Mouse (Mus musculus) urinary bladder, adult 2 months (tissue): ENCODE data around the gene Tbc1d17. TPM values are rescaled to one million over a fixed set of nuclear protein-coding genes. Genes with fewer than 3 reads are reported as not detected.
A peak's percentile ranks its signal among the peaks of the same experiment; 100 is the strongest.
"Not testable (repeated sequence)": the region's sequence is repeated elsewhere in the genome, so short reads cannot be mapped to it uniquely, and the experiment has no call there.

Experiments used
- DNase-seq: peaks from one replicate; pipeline ENCODE4 v3.0.0; 2022; ENCODE audit warnings: low spot score
- polyA plus RNA-seq: library from polyadenylated mRNA; depleted of rRNA; stranded (reverse); fragments of >200 nt; gene quantifications from 2 replicates; pipeline ENCODE4 v1.2.3, GENCODE M21; 2012; rRNA removed

Gene Tbc1d17
- 67.3 and 68.9 TPM in 2 replicates for polyA plus RNA-seq

DNA sequence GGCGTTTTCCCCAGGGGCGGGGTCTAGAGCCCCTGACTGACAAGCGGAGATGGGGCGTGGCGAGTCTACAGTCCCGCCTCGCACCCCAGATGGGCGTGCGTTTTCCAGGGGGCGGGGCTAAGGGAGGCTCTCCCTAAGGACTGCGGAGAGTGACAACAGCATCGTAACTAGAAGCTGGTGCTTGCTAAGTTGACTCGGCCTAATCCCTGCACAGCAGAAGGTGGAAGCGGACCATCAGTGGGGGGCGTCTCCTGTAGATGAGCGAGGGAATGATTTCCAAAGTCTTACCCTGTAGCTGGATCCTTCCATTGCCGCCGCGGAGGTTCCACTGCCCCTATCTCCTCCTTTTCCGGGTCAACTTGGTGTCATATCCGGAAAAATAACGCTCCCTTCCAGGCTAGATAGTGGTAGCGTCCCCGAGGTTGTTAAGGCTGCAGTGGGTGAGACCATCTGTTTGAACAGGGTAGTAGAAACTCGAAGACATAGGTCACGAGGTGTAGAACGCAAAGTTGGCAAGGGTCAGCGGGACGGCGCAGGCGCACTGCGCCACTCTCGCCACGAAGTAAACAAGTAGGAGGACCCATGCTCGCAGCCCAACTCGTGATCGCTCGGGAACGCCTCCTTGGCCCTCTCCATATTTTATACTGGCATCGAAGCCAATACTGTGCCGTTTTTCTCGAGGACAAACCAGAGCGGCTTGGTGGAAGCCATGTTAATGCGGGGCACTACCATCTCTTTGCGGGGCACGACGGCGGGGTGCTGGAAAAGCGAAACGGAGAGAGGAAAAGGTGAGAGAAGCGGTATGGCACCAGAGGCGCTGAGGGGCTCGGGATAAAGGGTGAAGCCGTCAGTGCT is at the start of gene Tbc1d17, which contains the start of gene Akt1s1:
Gene Tbc1d17, minus strand, starts transcription at position 519 of the 855 bp plus-strand sequence.
Gene Akt1s1, plus strand, starts transcription at position 431 of the 855 bp plus-strand sequence.
- DNase-seq, result peak; percentile 91

- no peak for DNase-seq
Observed at GRCm38 (mm10) chr7:44898607-44899006, 49.7 kb upstream of the Tbc1d17 start.

DNA sequence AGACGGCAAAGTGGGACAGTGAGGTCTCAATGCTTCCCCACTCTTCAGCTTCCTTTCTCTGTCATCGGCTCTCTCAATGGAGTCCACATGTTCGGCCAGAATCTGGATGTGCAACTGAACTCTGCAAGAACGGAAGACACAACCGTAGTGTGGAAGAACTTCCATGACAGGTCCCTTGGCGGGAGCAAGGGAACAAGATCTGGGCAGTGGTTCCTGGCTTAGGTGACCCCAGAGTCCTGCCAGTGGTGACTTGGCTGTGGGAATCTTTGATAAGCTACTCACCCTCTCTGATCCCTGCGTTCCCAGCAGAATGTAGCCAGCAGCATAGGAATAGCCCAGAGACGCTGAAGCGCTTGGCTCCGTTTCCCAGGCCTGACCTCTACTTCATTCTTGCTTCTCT is 47.6 kb upstream of the Tbc1d17 start:
- DNase-seq, result no peak

DNA sequence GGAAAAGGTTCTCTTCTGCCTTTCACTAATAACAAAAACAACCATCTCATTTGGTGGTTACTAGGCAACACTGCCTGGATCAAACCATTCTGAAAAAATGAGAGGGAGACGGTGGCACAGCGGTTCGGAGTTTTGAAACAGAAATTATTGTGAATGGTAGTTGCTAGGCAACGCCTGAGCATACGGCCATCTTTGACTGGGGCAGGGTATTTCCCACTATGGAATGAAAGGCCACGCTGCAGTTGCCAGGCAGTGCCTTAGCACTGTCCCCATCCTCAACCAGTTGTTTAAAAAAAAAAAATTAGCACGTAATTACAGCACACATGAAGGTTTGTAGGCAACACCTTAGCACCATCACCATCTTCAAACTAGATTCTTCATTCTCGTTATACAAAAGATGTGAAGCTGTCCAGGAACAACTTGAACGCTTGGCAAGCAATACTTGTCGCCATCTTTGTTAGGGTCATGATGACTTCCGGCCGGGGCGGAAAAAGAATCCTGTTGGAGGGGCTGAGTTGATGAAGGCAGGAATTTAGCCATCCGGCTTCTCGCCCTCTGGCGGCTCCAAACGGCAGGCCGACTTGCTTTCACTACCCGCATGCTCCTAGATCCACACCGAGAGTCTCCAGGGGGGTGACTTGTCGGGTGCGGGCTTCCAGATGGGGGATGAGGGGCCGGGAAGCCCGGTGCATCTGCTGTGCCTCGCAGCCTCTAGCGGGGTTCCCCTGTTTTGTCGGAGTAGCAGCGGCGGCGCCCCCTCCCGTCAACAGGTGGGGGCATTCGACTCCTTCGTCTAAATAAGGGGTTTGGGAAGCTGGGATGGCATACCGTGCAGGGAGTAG is 46.9 kb upstream of the Tbc1d17 start, which contains the start of gene Fuz:
Gene Fuz, plus strand, starts transcription at position 487 of the 842 bp plus-strand sequence.
- DNase-seq, result peak; percentile 72

DNA sequence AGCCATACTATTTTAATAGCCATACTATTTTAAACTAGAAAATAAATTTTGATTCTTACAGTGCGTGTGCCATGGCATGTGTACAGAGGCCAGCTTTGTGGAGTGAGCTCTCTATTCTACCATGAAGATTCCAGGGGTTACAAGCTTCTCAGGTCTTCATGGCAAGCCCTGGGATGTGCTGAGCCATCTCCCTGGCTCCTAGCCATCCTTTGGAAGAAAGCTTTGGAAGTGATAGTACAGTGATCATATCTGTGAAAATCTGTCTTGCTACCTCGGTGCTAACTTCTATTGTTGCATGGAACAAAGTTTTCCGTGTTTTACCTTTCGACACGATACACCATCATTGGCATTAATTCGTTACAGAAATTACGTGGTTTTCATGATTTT is 46.3 kb upstream of the Tbc1d17 start:
- no peak for DNase-seq

DNA sequence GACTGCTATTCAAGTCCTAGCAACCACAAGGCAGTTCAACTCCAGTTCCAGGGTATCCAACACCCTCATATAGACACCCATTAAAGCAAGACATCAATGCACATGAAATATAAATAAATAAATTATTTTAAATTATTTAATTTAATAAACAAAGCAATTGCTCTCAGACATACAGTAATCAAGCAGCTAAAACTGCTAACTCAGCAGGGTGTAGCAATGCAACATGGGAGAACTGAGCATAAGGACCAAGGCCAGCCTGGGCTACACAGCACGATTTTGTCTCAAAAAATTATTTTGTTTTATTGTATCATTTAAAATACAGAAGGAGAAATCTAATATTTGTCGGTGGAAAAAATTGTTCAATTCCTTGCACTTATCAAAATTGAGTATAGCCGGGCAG is 45.3 kb upstream of the Tbc1d17 start:
- no peak for DNase-seq

- no peak for DNase-seq
Observed at GRCm38 (mm10) chr7:44893197-44893596, 44.3 kb upstream of the Tbc1d17 start.

GRCm38 (mm10) chr7:44892276-44892921 is 43.5 kb upstream of the Tbc1d17 start, which contains the start of gene Med25:
Gene Med25, minus strand, starts transcription at chr7:44892712.
- DNase-seq, result peak; percentile 79

DNA sequence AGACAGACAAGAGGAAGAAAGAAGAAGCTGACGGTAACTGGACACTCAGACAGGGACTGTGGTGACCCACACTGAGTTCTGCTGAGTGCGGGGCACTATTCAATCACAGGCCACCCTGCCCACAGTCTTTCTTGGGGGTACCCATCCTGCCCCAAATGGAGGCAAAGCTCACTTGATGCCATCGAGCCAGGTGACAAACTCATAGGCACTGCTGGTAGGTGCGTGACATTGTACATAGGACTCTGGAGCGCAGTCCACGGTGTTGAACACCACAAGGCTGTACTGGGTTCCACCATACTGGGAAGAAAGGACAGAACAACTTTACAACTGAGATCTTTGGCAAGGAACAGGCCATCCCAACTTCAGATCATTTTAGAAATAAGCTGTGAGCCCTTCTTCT is 42.7 kb upstream of the Tbc1d17 start:
- no peak for DNase-seq

DNA sequence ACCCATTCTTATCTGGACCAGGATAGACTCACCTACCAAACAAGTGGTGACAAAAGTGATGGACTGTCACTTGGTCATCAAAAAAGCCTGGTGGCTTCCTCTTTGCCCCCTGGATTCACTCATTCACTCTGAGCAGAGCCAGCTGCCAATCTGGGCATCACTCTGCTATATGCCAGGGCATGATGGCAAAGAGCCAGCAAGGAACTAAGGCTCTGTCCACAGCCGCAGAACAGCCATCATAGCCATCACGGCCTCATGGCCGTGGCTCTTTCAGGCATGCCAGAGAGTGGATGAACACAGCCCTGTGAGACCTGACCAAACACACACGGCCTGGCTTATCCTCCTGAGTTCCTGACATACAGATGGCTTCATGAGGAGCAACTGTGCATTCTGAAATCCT is 41.9 kb upstream of the Tbc1d17 start:
- DNase-seq, result no peak

DNA sequence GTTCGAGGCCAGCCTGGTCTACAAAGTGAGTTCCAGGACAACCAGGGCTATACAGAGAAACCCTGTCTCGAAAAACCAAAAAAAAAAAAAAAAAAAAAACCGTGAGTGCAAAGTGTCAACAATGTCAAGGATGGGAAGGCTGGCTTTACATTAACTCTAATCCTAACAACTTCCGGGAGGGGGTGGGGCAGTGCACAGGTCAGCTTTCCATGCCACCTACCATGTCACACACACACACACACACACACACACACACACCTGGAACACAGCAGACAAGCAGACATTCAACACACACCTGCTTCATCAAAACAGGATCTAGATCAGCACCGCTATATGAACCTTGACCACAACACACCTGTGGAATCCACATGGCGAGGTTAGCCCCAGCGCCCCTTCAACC is 41.3 kb upstream of the Tbc1d17 start:
- DNase-seq, result no peak

- DNase-seq, result no peak
Observed at GRCm38 (mm10) chr7:44888256-44889105, 39.6 kb upstream of the Tbc1d17 start.

GRCm38 (mm10) chr7:44886964-44887363 is 38.1 kb upstream of the Tbc1d17 start:
- no peak for DNase-seq

- no peak for DNase-seq
Observed at GRCm38 (mm10) chr7:44884637-44885036, 35.8 kb upstream of the Tbc1d17 start.

DNA sequence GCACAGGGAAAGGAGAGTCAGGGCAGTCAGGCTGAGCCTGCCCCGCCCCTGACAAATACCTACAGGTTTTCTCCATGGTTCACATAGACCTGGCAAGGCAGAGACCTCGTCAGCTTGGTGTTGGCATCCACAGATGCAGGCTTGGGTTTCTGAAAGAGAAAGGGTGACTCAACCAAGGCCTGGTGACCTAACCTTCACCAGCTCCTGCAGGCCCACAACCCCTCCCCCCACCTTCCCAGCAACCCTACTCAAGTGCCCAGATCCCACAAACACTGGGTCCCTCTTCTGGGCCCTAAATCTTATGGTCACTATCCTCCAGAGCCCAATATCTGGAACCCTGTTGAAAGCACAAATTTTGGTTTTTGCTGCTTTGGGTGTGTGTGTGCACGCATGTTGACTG is 34.2 kb upstream of the Tbc1d17 start:
- DNase-seq, result no peak

GRCm38 (mm10) chr7:44877833-44878232 is 29.0 kb upstream of the Tbc1d17 start:
- no peak for DNase-seq

DNA sequence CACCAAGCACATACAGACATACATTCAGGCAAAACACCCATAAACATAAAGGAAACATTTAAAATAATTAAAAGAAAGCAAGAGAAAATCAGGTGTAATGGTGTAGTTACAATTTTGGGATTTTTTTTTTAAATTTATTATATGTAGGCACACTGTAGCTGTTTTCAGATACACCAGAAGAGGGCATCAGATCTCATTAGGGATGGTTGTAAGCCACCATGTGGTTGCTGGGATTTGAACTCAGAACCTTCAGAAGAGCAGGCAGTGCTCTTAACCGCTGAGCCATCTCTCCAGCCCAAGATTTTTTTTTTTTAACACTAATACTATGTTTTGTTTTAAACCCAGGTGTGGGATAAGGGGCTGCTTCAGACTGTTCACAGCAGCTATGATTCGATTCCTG is 22.9 kb upstream of the Tbc1d17 start:
- DNase-seq, result not testable (repeated sequence)

DNA sequence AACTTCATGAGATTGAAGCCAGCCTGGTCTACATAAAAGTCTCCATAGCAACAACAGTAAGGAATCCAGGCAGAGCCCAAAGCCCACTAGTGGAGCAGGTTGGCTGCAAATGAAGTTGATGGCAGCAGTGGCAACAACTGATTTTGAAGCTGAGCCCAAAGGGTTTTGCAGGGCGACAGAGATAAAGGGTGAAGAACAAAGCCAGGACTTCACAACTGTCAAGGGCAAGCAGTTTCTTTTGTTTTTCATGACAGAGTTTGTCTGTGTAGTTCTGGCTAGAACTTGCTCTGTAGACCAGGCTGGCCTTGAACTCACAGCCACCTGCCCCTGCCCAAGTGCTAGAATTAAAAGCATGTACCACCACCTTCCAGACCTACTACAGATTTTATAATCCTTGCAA is 22.3 kb upstream of the Tbc1d17 start:
- DNase-seq, result no peak

- no peak for DNase-seq
Observed at GRCm38 (mm10) chr7:44870614-44871013, 21.7 kb upstream of the Tbc1d17 start.

DNA sequence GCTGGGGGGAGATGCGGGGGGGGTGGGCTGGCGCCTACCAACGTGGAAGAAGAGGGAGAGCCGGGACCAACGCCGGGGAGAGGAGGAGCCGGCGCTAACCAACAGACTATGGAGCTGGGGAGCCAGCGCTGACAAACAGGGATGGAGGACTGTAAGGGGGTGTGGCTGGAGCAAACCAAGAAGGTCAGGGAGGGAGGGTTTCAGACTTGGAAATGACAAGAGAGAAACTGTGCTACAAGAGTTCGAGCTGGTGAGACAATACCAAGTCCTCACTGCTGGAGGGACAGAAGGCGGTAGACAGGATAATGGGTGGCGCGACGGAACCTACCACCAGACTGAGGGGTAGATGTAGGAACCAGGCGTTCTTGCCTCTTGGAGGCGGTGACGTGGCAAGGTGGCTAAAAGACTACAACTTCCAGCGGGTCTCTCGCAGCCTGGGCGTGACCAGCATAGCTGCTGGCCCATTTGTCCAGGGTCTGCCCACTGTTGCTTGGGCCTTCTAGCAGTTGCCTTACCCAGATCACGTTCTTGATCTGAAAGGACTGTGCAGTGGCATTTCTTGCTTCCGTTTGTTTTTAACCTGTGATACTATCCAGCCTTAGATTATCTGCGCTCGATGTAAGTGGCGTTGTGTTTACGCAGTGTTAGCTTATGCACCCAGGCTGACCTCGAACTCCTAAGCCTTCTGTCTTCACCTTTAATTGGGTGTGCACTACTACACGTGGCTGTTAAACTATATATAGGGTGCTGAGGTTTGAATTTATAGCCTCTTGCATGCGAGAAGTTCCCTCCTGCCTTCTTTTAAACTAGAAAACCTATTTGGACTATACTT is 21.0 kb upstream of the Tbc1d17 start, which contains the start of gene Ptov1:
Gene Ptov1, minus strand, starts transcription at position 92 of the 832 bp plus-strand sequence.
- DNase-seq, result peak; percentile 73
